Mouse (Mus musculus) midbrain, embryonic 12.5 days (tissue): ENCODE results near the gene Vmn1r198. TPM values are rescaled to one million over a fixed set of nuclear protein-coding genes. Genes with fewer than 3 reads are reported as not detected.
"Not testable (repeated sequence)": the region's sequence is repeated elsewhere in the genome, so short reads cannot be mapped to it uniquely, and the experiment has no call there.

Experiments used
- ATAC-seq: fragments of 200-750 bp; cut with Nextera tagmentation; 2 replicates; pipeline ENCODE4 v1.8.0; 2017; ENCODE audit warnings: low read depth, moderate TSS enrichment, moderate library complexity; ENCODE audit not compliant: low FRiP score
- H3K27ac ChIP-seq: fragments of 300-500 bp; sonication (generic); replicated peaks from 2 replicates; pipeline ENCODE4 v1.5.1; 2016; ENCODE audit warnings: mild to moderate bottlenecking
- H3K27me3 ChIP-seq: fragments of 300-500 bp; sonication (generic); 2 replicates; pipeline ENCODE4 v1.6.1; 2016; ENCODE audit warnings: mild to moderate bottlenecking
- H3K36me3 ChIP-seq: fragments of 300-500 bp; sonication (generic); 2 replicates; pipeline ENCODE4 v1.6.1; 2016
- H3K4me1 ChIP-seq: fragments of 300-500 bp; sonication (generic); 2 replicates; pipeline ENCODE4 v1.6.1; 2016
- H3K4me2 ChIP-seq: fragments of 300-500 bp; sonication (generic); replicated peaks from 2 replicates; pipeline ENCODE4 v1.6.1; 2016; ENCODE audit warnings: mild to moderate bottlenecking, moderate library complexity
- H3K4me3 ChIP-seq: fragments of 300-500 bp; sonication (generic); 2 replicates; pipeline ENCODE4 v1.5.1; 2016; ENCODE audit warnings: mild to moderate bottlenecking
- H3K9ac ChIP-seq: fragments of 300-500 bp; sonication (generic); replicated peaks from 2 replicates; pipeline ENCODE4 v1.6.1; 2016; ENCODE audit warnings: mild to moderate bottlenecking, moderate library complexity
- H3K9me3 ChIP-seq: fragments of 300-500 bp; sonication (generic); 2 replicates; pipeline ENCODE4 v1.6.1; 2016; ENCODE audit warnings: mild to moderate bottlenecking
- WGBS: fragments of 180-500 bp; shearing (Covaris S2); methylation state at CpG from one replicate; pipeline ENCODE4 v1.1.7; 2016; 5-methylcytosine and 5-hydroxymethylcytosine counted together
- polyA plus RNA-seq: library from polyadenylated mRNA; unstranded; fragments of >200 nt; fragmentation: Nextera tagmentation; extraction: Ambion mirVana; gene quantifications from 2 replicates; pipeline ENCODE4 v1.2.1, GENCODE M21; 2016

Vmn1r198 gene
- not detected in 2 replicates for polyA plus RNA-seq

GRCm38 (mm10) chr13:22350064-22350463 is at the start of gene Vmn1r198:
Vmn1r198 (plus strand) TSS chr13:22350364.
- Histone ChIP-seq H3K9ac (no peak within 1 kb of the TSS), H3K27ac (no peak within 1 kb of the TSS), H3K4me1 (no peaks in the 10 kb centered on the region), H3K4me2 (no peak within 1 kb of the TSS), H3K36me3 (no peaks in the 10 kb centered on the region), H3K4me3 (no peak within 1 kb of the TSS), H3K9me3 (no peaks in the 10 kb centered on the region), H3K27me3 (no peaks in the 10 kb centered on the region)
- WGBS, result 50% methylated on average over 1 of the region's 1 CpGs
- ATAC-seq, result no peak

DNA sequence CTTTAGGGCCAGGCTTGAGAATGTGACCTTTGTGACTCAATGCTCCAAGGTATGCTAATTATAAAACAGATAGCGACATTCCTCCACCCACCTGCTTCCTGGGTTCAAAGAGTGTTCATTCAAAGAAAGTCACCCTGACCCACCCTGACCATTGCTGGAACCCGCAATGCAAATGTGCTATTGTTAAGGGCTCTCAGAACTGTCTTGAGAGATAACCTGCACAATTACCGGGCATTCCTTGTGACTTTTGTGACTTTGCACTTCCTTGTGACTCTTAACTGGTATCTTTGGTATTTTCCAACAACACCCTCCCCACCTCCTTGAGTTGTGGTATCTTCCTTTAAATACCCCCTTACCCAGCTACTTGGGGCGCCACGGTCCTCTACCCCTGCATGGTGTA is 42.1 kb upstream of the Vmn1r198 start:
- H3K9me3 ChIP-seq, result not testable (repeated sequence)

GRCm38 (mm10) chr13:22315361-22315760 is 34.8 kb upstream of the Vmn1r198 start:
- H3K4me3 ChIP-seq, result no peak overlapping the region
- no peaks in the 10 kb centered on the region for H3K36me3 ChIP-seq
- no peak for ATAC-seq

More for the DNA sequence above, 42.1 kb upstream of the Vmn1r198 start:
- ATAC-seq, H3K4me3 ChIP-seq, H3K27me3 ChIP-seq, H3K36me3 ChIP-seq, H3K9ac ChIP-seq, H3K4me2 ChIP-seq, H3K4me1 ChIP-seq, H3K27ac ChIP-seq: not testable (repeated sequence)
- WGBS, result 88% methylated on average over 5 of the region's 5 CpGs

GRCm38 (mm10) chr13:22317366-22317765 is 32.8 kb upstream of the Vmn1r198 start:
- no peak for ATAC-seq

More at GRCm38 (mm10) chr13:22315361-22315760, 34.8 kb upstream of the Vmn1r198 start:
- 87% methylated on average over 2 of the region's 2 CpGs for WGBS
- no peak overlapping the region for H3K4me2 ChIP-seq
- no peak overlapping the region for H3K27ac ChIP-seq
- H3K9me3 ChIP-seq, result no peaks in the 10 kb centered on the region
- H3K4me1 ChIP-seq, result no peaks in the 10 kb centered on the region
- H3K9ac ChIP-seq, result no peak overlapping the region
- H3K27me3 ChIP-seq, result no peaks in the 10 kb centered on the region

DNA sequence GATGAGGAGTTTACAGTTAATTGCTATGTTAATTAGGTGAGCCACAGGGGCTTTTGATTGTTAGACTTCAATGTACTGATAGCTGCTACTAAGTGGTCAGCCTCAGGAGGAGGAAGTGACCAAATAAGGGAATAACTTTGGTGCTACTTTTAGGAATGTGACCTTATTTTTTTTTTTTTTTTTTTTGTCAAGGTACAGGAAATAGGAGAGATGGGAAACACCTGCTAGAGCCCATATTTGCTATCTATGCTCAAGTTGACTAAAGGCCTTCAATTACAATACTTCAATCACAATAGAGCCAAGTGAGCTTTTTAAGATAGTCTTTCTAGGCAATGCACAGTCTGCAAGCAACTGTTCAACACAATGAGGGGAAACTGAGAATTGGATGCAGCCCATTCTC is 30.1 kb upstream of the Vmn1r198 start:
- Histone ChIP-seq H3K27me3 (no peaks in the 10 kb centered on the region), H3K9ac (no peak overlapping the region), H3K9me3 (no peaks in the 10 kb centered on the region), H3K4me3 (no peak overlapping the region), H3K4me1 (no peaks in the 10 kb centered on the region), H3K36me3 (no peaks in the 10 kb centered on the region), H3K4me2 (no peak overlapping the region), H3K27ac (no peak overlapping the region)
- no peak for ATAC-seq

More at GRCm38 (mm10) chr13:22317366-22317765, 32.8 kb upstream of the Vmn1r198 start:
- no peak overlapping the region for H3K27ac ChIP-seq
- WGBS, result 86% methylated on average over 2 of the region's 2 CpGs
- H3K9me3 ChIP-seq, result no peaks in the 10 kb centered on the region
- no peak overlapping the region for H3K9ac ChIP-seq
- H3K4me1 ChIP-seq, result no peaks in the 10 kb centered on the region
- no peaks in the 10 kb centered on the region for H3K27me3 ChIP-seq
- no peak overlapping the region for H3K4me2 ChIP-seq
- no peak overlapping the region for H3K4me3 ChIP-seq
- no peaks in the 10 kb centered on the region for H3K36me3 ChIP-seq

DNA sequence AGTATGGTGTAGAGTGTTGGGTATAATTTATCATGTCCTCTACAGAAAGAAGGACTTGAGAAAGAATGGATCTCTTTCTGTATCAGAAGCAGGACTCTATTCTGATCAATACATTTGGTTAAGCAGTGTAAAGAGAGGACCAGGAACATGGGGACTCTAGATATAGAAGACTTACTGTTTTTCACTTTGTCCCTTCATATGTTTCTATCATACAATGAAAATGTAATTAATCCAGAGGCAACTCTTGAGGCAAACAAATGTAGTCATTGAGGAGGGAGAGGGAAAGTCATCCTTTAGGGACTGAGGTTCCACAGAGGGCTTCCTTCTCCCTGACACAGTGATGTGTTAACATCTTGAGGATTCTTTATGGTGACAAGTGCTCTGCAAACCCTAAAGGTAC is 25.9 kb upstream of the Vmn1r198 start, which contains the start of gene Vmn1r197:
Gene Vmn1r197 (plus strand): TSS at position 301 of the 400 bp plus-strand sequence.
- no peak within 1 kb of the TSS for H3K27ac ChIP-seq
- no peaks in the 10 kb centered on the region for H3K27me3 ChIP-seq
- H3K9me3 ChIP-seq, result no peaks in the 10 kb centered on the region
- ATAC-seq, result no peak
- H3K4me2 ChIP-seq, result no peak within 1 kb of the TSS
- H3K4me1 ChIP-seq, result no peaks in the 10 kb centered on the region
- H3K4me3 ChIP-seq, result no peak within 1 kb of the TSS
- no peak within 1 kb of the TSS for H3K9ac ChIP-seq
- no peaks in the 10 kb centered on the region for H3K36me3 ChIP-seq

DNA sequence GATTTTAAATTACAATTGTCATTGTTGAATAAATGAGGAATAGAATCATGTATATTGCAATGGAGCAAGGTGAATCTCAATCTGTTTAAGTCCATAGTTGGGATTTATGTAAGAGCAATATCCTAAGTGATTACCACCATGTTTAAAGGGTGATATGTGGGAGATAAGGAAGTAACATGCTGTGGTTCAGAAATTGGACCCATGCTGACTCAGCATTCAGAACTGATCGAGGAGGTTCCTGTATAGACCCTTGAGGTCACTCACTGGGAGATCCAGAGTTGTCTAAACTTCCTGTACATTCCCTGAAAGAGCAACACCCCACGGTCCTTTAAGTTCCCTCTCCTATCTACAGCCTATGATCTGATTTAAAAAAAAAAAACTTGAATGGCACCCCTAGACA is 16.9 kb upstream of the Vmn1r198 start:
- WGBS, result 80% methylated on average over 2 of the region's 2 CpGs
- no peak overlapping the region for H3K4me2 ChIP-seq
- H3K9me3 ChIP-seq, result no peaks in the 10 kb centered on the region
- no peak overlapping the region for H3K27ac ChIP-seq
- H3K4me1 ChIP-seq, result no peaks in the 10 kb centered on the region
- no peak overlapping the region for H3K9ac ChIP-seq
- H3K27me3 ChIP-seq, result no peaks in the 10 kb centered on the region
- ATAC-seq, result no peak
- H3K4me3 ChIP-seq, result no peak overlapping the region
- H3K36me3 ChIP-seq, result no peaks in the 10 kb centered on the region

DNA sequence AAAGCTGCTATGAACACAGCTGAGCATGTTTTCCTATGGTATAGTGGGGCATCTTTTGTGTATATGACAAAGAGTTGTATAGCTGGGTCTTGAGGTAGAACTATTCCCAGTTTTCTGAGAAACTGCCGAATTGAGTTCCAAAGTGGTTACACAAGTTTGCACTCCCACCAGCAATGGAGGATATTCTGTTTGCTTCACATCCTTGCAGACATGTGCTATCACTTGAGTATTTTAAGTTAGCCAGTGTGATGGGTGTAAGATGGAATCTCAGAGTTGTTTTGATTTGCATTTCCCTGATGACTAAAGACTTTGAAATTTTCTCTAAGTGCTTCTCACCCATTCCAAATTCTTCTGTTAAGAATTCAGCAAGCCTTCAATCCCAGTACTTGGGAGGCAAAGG is 14.6 kb upstream of the Vmn1r198 start:
- no peak overlapping the region for H3K9ac ChIP-seq
- no peaks in the 10 kb centered on the region for H3K36me3 ChIP-seq
- H3K4me3 ChIP-seq, result no peak overlapping the region
- H3K4me1 ChIP-seq, result no peaks in the 10 kb centered on the region
- no peak overlapping the region for H3K27ac ChIP-seq
- no peak overlapping the region for H3K4me2 ChIP-seq
- WGBS, result 89% methylated on average over 1 of the region's 1 CpGs
- ATAC-seq, result no peak
- H3K27me3 ChIP-seq, result no peaks in the 10 kb centered on the region
- H3K9me3 ChIP-seq, result no peaks in the 10 kb centered on the region

DNA sequence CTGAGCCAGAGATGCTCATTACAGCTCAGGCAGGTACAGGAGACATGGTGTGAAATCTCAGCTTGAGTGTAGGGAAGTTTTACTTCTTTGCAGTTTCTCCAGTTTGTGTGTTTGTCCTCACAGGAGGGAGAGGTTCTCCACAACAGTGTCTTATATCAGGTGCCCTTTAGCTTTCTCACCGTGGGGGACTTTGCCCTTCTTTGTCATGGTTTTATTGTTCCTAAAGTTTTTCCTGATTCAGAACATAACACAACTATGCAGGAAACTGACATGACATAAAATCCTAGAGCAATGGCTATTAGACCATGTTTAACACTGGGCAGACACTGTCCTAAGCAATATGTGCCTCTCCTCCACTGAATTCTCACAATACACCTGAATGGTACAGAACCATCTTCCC is 649 bp downstream of the Vmn1r198 start:
- H3K4me3 ChIP-seq, result no peak overlapping the region
- no peaks in the 10 kb centered on the region for H3K9me3 ChIP-seq
- no peaks in the 10 kb centered on the region for H3K4me1 ChIP-seq
- no peak overlapping the region for H3K9ac ChIP-seq
- H3K36me3 ChIP-seq, result no peaks in the 10 kb centered on the region
- no peaks in the 10 kb centered on the region for H3K27me3 ChIP-seq
- no peak overlapping the region for H3K4me2 ChIP-seq
- no peak overlapping the region for H3K27ac ChIP-seq
- 90% methylated on average over 1 of the region's 1 CpGs for WGBS
- no peak for ATAC-seq

DNA sequence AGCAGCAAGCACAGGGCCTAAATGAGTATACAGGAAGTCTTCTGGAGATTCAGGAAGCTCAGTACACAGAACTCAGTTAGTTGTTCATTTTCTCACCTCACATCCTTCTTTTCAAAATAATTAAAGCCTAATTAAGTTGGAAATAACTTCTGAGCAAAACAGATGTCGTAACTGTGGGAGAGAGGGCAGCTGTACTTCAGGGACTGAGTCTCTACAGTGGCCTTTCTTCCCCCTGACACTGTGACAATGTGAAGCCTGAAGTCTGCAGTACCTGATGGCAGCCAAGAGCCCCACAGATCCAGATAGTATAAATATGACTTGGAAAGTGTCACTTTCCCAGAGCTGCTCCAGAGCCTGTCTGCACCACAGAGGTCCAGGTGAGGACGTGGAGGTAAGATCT is 29.4 kb downstream of the Vmn1r198 start, which contains the start of gene Vmn1r199:
Gene Vmn1r199 (plus strand): TSS at position 301 of the 400 bp plus-strand sequence.
- Histone ChIP-seq H3K27me3 (no peaks in the 10 kb centered on the region), H3K9ac (no peak within 1 kb of the TSS), H3K4me2 (no peak within 1 kb of the TSS), H3K9me3 (no peaks in the 10 kb centered on the region), H3K4me1 (no peaks in the 10 kb centered on the region), H3K36me3 (no peaks in the 10 kb centered on the region), H3K27ac (no peak within 1 kb of the TSS), H3K4me3 (no peak within 1 kb of the TSS)
- ATAC-seq, result no peak
- 75% methylated on average over 2 of the region's 2 CpGs for WGBS

DNA sequence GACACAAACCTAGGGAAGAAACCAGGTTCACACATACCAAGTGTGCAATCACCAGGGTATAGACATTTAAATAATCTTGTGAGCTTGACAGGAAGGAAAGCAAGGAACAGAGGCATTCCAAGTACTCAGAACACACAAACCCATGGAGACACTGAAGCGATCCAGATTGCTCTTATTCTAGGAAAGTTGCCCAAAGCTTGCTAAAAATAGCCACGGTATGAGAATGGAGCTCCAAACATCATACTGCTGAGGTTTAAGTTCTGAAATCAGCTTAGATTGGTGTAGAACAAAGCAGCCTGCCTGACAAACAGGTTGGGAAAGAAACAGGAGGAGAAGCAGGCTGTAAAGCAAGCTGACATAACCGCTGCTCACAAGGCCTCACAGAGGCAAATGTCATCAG is 31.0 kb downstream of the Vmn1r198 start:
- 71% methylated on average over 3 of the region's 3 CpGs for WGBS
- H3K4me3 ChIP-seq, H3K36me3 ChIP-seq: not testable (repeated sequence)

GRCm38 (mm10) chr13:22383401-22383800 is 33.2 kb downstream of the Vmn1r198 start:
- ATAC-seq, result no peak
- Histone ChIP-seq H3K9ac (no peak overlapping the region), H3K27ac (no peak overlapping the region), H3K4me1 (no peaks in the 10 kb centered on the region), H3K36me3 (no peaks in the 10 kb centered on the region), H3K4me2 (no peak overlapping the region), H3K9me3 (no peaks in the 10 kb centered on the region), H3K27me3 (no peaks in the 10 kb centered on the region), H3K4me3 (no peak overlapping the region)
- 73% methylated on average over 3 of the region's 3 CpGs for WGBS

More for the DNA sequence above, 31.0 kb downstream of the Vmn1r198 start:
- H3K27ac ChIP-seq, H3K4me1 ChIP-seq, H3K27me3 ChIP-seq, ATAC-seq, H3K4me2 ChIP-seq, H3K9ac ChIP-seq, H3K9me3 ChIP-seq: not testable (repeated sequence)

DNA sequence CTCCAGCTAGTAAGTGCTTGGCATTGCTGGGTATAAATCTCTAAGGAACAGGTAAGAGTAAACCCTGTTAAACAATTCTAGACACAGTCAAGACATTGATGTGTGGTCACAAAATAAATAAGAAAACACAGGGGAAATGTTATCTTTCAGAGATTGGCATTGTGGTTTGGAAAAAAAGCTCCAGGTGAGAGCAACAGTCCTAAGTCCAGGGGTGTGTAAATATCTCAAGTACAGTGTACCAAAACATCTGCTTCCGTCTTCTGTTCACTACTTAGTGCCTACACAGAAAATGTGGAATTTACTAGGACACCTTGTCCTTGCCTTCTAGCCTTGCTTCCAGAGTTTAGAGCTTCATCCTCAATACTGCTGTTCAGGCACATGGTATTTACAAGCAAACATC is 36.9 kb downstream of the Vmn1r198 start:
- no peak for ATAC-seq

More for the DNA sequence above, 36.9 kb downstream of the Vmn1r198 start:
- WGBS, result 81% methylated on average over 1 of the region's 1 CpGs
- no peak overlapping the region for H3K4me3 ChIP-seq
- no peaks in the 10 kb centered on the region for H3K36me3 ChIP-seq
- H3K27ac ChIP-seq, result no peak overlapping the region
- H3K9me3 ChIP-seq, result no peaks in the 10 kb centered on the region
- H3K27me3 ChIP-seq, result no peaks in the 10 kb centered on the region
- H3K4me2 ChIP-seq, result no peak overlapping the region
- no peaks in the 10 kb centered on the region for H3K4me1 ChIP-seq
- no peak overlapping the region for H3K9ac ChIP-seq
